Mouse (Mus musculus) C2C12 (cell line): ENCODE results near the gene Itga7.

Experiments used
- CEBPB ChIP-seq: IDR thresholded peaks from one replicate; pipeline ENCODE4 v1.6.1; 2011; ENCODE audit warnings: low read depth, mild to moderate bottlenecking, control low read depth, moderate library complexity
- CTCF ChIP-seq: IDR thresholded peaks from one replicate; pipeline ENCODE4 v1.5.1; 2011; ENCODE audit not compliant: control insufficient read depth, insufficient read depth, insufficient read length
- FOSL1 ChIP-seq: IDR thresholded peaks from one replicate; pipeline ENCODE4 v1.8.0; 2011; ENCODE audit warnings: mild to moderate bottlenecking, low read length; ENCODE audit not compliant: poor library complexity, insufficient read depth, severe bottlenecking
- MAX ChIP-seq: IDR thresholded peaks from one replicate; pipeline ENCODE4 v1.6.1; 2011; ENCODE audit warnings: mild to moderate bottlenecking, control low read depth
- MYOD1 ChIP-seq: IDR thresholded peaks from one replicate; pipeline ENCODE4 v1.6.1; 2011; ENCODE audit warnings: low read depth; ENCODE audit not compliant: control insufficient read depth, insufficient read length
- MYOG ChIP-seq: IDR thresholded peaks from one replicate; pipeline ENCODE4 v1.6.1; 2011; ENCODE audit not compliant: control insufficient read depth, insufficient read length; ENCODE audit errors: extremely low read depth
- USF1 ChIP-seq: IDR thresholded peaks from one replicate; pipeline ENCODE4 v1.6.1; 2011; ENCODE audit warnings: low read depth, mild to moderate bottlenecking, control low read depth, moderate library complexity

- TF ChIP-seq MYOG (no peak), CTCF (no peak), USF1 (no peak), MAX (no peak), CEBPB (no peak), MYOD1 (no peak), FOSL1 (no peak)
These were observed 41.4 kb upstream of the Itga7 start for GRCm38 (mm10) chr10:128892246-128892645.
